Mouse (Mus musculus): ENCODE data around the gene Fbxw10.

DNA sequence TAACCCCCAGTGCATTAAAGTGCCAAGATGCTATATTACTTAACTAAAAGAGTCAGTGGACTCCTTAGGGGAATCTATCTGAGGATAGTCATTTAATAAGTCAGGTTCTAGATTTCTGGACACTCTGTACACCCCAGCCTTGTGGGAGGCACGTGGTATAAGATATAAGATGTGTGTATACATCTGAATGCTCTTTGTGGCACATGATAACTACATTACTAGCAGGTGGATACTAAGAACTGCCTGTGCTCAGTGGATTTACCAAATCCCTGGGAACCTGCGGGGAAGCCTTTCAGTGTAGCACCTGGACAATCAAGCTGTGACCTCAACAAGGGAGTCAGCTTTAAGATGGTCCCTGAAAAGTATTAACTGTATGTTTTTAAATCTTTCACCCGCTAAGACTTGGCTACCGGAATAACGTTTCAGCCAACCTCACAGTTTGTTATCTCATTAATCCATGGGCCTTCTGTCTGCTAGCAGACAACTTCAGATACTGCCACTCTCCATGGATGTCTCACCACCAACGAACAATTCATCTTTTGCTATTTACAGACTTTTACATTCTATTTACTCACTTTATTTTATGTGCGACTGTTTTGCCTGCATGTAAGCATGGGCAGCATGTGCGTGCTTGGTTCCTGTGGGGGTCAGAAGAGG lies 23.0 kb downstream of the Fbxw10 start:
- no peak for TF ChIP-seq CTCF (IDR thresholded peaks at IDR 0.05; ENCODE audit: low read depth)
- TF ChIP-seq EP300 (IDR thresholded peaks at IDR 0.05; ENCODE audit: low read depth) = no peak

All from heart, postnatal 0 days (tissue).